Mouse (Mus musculus) CH12.LX (cell line): ENCODE measurements around the gene Usp36.

Experiments
- CHD2 ChIP-seq: IDR thresholded peaks from 2 replicates; pipeline ENCODE4 v1.6.1; 2011; ENCODE audit warnings: low read length, improper control_type of control experiment
- CTCF ChIP-seq, 2 experiments: IDR thresholded peaks in 1 of 2; conservative IDR thresholded peaks in 1 of 2; 2 replicates each; pipeline ENCODE4 v1.5.1; 2011 to 2012; ENCODE audit warnings: low read depth in 2 of 2, low read length in 2 of 2, improper control_type of control experiment in 1 of 2, inconsistent platforms in 1 of 2, mild to moderate bottlenecking in 1 of 2, moderate library complexity in 1 of 2
- NRF1 ChIP-seq: IDR thresholded peaks from 2 replicates; pipeline ENCODE4 v1.6.1; 2014; ENCODE audit warnings: low read depth, mild to moderate bottlenecking, inconsistent platforms, low read length, improper control_type of control experiment, moderate library complexity
- POLR2A ChIP-seq: IDR thresholded peaks from 2 replicates; pipeline ENCODE4 v1.6.1; 2011; ENCODE audit warnings: low read depth, mild to moderate bottlenecking, improper control_type of control experiment, low read length
- POLR2AphosphoS2 ChIP-seq: IDR thresholded peaks from 2 replicates; pipeline ENCODE4 v1.6.1; 2011; ENCODE audit warnings: low read depth, low read length, improper control_type of control experiment
- TCF12 ChIP-seq: IDR thresholded peaks from 2 replicates; pipeline ENCODE4 v1.6.1; 2014; ENCODE audit warnings: low read depth, mild to moderate bottlenecking, inconsistent platforms, low read length, improper control_type of control experiment
- USF1 ChIP-seq: IDR thresholded peaks from 2 replicates; pipeline ENCODE4 v1.6.1; 2014; ENCODE audit warnings: low read depth, mild to moderate bottlenecking, inconsistent platforms, low read length, improper control_type of control experiment
- USF2 ChIP-seq: conservative IDR thresholded peaks from 2 replicates; pipeline ENCODE4 v1.6.1; 2011; ENCODE audit warnings: low read depth, low read length, improper control_type of control experiment
- ZKSCAN1 ChIP-seq: IDR thresholded peaks from 2 replicates; pipeline ENCODE4 v1.6.1; 2012; ENCODE audit warnings: low read depth, inconsistent platforms, low read length, improper control_type of control experiment, borderline replicate concordance
- ZMIZ1 ChIP-seq: IDR thresholded peaks from 2 replicates; pipeline ENCODE4 v1.6.1; 2012; ENCODE audit warnings: low read depth, mild to moderate bottlenecking, inconsistent platforms, low read length, improper control_type of control experiment

GRCm38 (mm10) chr11:118285791-118286190 lies 4.3 kb downstream of the Usp36 start:
- no peak for TF ChIP-seq ZMIZ1
- no peak for TF ChIP-seq USF2
- TF ChIP-seq POLR2AphosphoS2: no peak
- no peak for TF ChIP-seq TCF12
- TF ChIP-seq CTCF (conservative IDR thresholded peaks at IDR 0.05 in 1 of 2, IDR thresholded peaks at IDR 0.05 in 1 of 2; ENCODE audit: low read depth in 2 of 2, low read length in 2 of 2): no peak
- TF ChIP-seq USF1: no peak
- TF ChIP-seq CHD2: no peak
- TF ChIP-seq ZKSCAN1: no peak
- TF ChIP-seq NRF1: no peak
- no peak for TF ChIP-seq POLR2A
